ENCODE assay signal across 23 mouse cellular contexts in the genomic region with DNA sequence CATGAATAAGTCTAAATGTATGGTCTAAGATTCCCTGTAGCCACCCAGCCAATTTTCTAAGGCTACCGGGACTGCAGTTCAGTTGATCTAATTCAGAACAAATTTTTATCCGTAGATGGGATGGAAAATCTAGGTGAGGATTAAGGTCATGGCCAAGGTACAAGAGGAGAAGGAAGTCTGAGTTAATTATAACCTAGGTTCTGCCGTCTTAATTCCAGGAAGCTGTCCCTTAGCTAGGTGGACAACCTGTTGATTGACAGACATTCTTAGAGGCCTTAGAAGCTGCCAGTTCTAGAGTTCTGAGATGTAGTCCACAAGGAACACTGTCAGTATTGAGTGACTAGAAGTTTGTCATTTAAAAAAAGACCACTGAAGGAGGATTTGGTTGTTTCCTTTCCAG. TPM values are rescaled to one million over a fixed set of nuclear protein-coding genes. Genes with fewer than 3 reads are reported as not detected.
A peak's percentile ranks its signal among the peaks of the same experiment; 100 is the strongest.
DNase-seq lines count a peak whose midpoint lies in the region; ATAC-seq and TF ChIP-seq lines count a peak whose summit lies in the region.
"Had no signal": no experiment of that assay in that cellular context is flagged by ENCODE, and none has a peak within 500 bp of the region (broad histone marks: within the 10 kb centered on the region; RNA-seq: fewer than 3 reads in every experiment).

No protein-coding gene starts in this region.

- H3K4me2 ChIP-seq in kidney, postnatal 0 days (ENCODE audit: low read length) = no peak overlapping the region
- H3K4me2 ChIP-seq in kidney, embryonic 15.5 days = no peak overlapping the region
- H3K4me2 ChIP-seq: embryonic facial prominence, embryonic 12.5 days; embryonic facial prominence, embryonic 15.5 days; heart, embryonic 11.5 days; hindbrain, embryonic 13.5 days had no signal

- H3K9me3 ChIP-seq in kidney, postnatal 0 days (replicated peaks; ENCODE audit: low read length) = no peaks in the 10 kb centered on the region
- H3K9me3 ChIP-seq in kidney, embryonic 15.5 days (replicated peaks) = no peaks in the 10 kb centered on the region
- no peaks in the 10 kb centered on the region for H3K9me3 ChIP-seq in hindbrain, embryonic 10.5 days
- H3K9me3 ChIP-seq: embryonic facial prominence, embryonic 12.5 days; embryonic facial prominence, embryonic 15.5 days; hindbrain, embryonic 13.5 days had no signal

- H3K27me3 ChIP-seq in kidney, postnatal 0 days (ENCODE audit: insufficient read depth, low read length) = no peaks in the 10 kb centered on the region
- H3K27me3 ChIP-seq in kidney, embryonic 15.5 days = no peaks in the 10 kb centered on the region
- H3K27me3 ChIP-seq in hindbrain, embryonic 10.5 days (ENCODE audit: insufficient read depth, poor library complexity, severe bottlenecking) = no peaks in the 10 kb centered on the region
- H3K27me3 ChIP-seq: embryonic facial prominence, embryonic 12.5 days; embryonic facial prominence, embryonic 15.5 days; hindbrain, embryonic 13.5 days had no signal

- no peak overlapping the region for H3K9ac ChIP-seq in kidney, postnatal 0 days (ENCODE audit: low read depth, low read length)
- H3K9ac ChIP-seq in kidney, embryonic 15.5 days = no peak overlapping the region
- H3K9ac ChIP-seq: embryonic facial prominence, embryonic 12.5 days; embryonic facial prominence, embryonic 15.5 days; forebrain, postnatal 0 days; hindbrain, embryonic 13.5 days had no signal

- H3K4me1 ChIP-seq in kidney, postnatal 0 days (replicated peaks; ENCODE audit: insufficient read depth, low read length) = no peaks in the 10 kb centered on the region
- H3K4me1 ChIP-seq in kidney, embryonic 15.5 days = no peaks in the 10 kb centered on the region
- H3K4me1 ChIP-seq in hindbrain, embryonic 10.5 days (replicated peaks) = 0 out of 2 replicates have a peak, but pooled peaks cover 3% of the 10 kb centered on the region
- H3K4me1 ChIP-seq: embryonic facial prominence, embryonic 12.5 days; embryonic facial prominence, embryonic 15.5 days; hindbrain, embryonic 13.5 days had no signal

- H3K36me3 ChIP-seq in kidney, postnatal 0 days (ENCODE audit: insufficient read depth, low read length) = no peaks in the 10 kb centered on the region
- no peaks in the 10 kb centered on the region for H3K36me3 ChIP-seq in kidney, embryonic 15.5 days
- no peaks in the 10 kb centered on the region for H3K36me3 ChIP-seq in hindbrain, embryonic 10.5 days
- H3K36me3 ChIP-seq: embryonic facial prominence, embryonic 12.5 days; embryonic facial prominence, embryonic 15.5 days; hindbrain, embryonic 13.5 days had no signal

- H3K27ac ChIP-seq in kidney, postnatal 0 days = 0 out of 2 replicates have a peak overlapping the region, but pooled peaks have one; percentile 25
- H3K27ac ChIP-seq in kidney, embryonic 15.5 days = no peak overlapping the region
- H3K27ac ChIP-seq in hindbrain, embryonic 10.5 days = no peak overlapping the region
- H3K27ac ChIP-seq: embryonic facial prominence, embryonic 12.5 days; embryonic facial prominence, embryonic 15.5 days; heart, adult 2 months; hindbrain, embryonic 13.5 days had no signal

- no peak overlapping the region for H3K4me3 ChIP-seq in kidney, postnatal 0 days (replicated peaks; ENCODE audit: low read depth, low read length)
- no peak overlapping the region for H3K4me3 ChIP-seq in kidney, embryonic 15.5 days (replicated peaks)
- no peak overlapping the region for H3K4me3 ChIP-seq in hindbrain, embryonic 10.5 days
- H3K4me3 ChIP-seq: embryonic facial prominence, embryonic 12.5 days; embryonic facial prominence, embryonic 15.5 days; heart, adult 2 months; hindbrain, embryonic 13.5 days had no signal

- DNase-seq in kidney, adult 11 months = peak; percentile 26
- DNase-seq in kidney, postnatal 25 days = no peak
- no peak for DNase-seq in kidney, postnatal 0 days (ENCODE audit: low spot score)
- peak; percentile 23 for DNase-seq in yolk sac, embryonic 10.5 days (ENCODE audit: low spot score)
- no peak for DNase-seq in hindbrain, embryonic 10.5 days (ENCODE audit: low spot score)
- DNase-seq: adrenal gland, adult 2 months; adrenal gland, postnatal 14 days; cerebellum, adult 11 months; cerebellum, adult 2 months; cerebellum, adult 9-11 months; cerebellum, postnatal 25 days; forebrain, postnatal 0 days; gastrocnemius, postnatal 10 days; gastrocnemius, postnatal 36 days; heart, adult 2 months had no signal

- WGBS in kidney, postnatal 0 days = 43% methylated on average over 3 of the region's 3 CpGs
- 62% methylated on average over 3 of the region's 3 CpGs for WGBS in kidney, embryonic 15.5 days
- WGBS in hindbrain, embryonic 10.5 days = 84% methylated on average over 3 of the region's 3 CpGs

- no peak for TF ChIP-seq CTCF in kidney, postnatal 0 days (IDR thresholded peaks at IDR 0.05; ENCODE audit: low read depth)

- ATAC-seq in kidney, postnatal 0 days (replicated peaks; ENCODE audit: low FRiP score, low read depth) = no peak
- ATAC-seq in kidney, embryonic 15.5 days (replicated peaks; ENCODE audit: low FRiP score) = no peak
- ATAC-seq: CD4-positive, CD25-positive, alpha-beta regulatory T cell, adult 4 months; forebrain, embryonic 14.5 days; forebrain, postnatal 0 days; hindbrain, embryonic 16.5 days had no signal

RNA-seq across cellular contexts. Expression of gene Kmt2a, which starts 18.6 kb away (rescaled TPM):
- polyA plus RNA-seq in kidney, postnatal 0 days (2015; fragmentation: Nextera tagmentation; extraction: Ambion mirVana) = 6.6 and 9.5 TPM in 2 replicates
- 14.6 and 16.3 TPM in 2 replicates for polyA plus RNA-seq in kidney, embryonic 15.5 days (2015; fragmentation: Nextera tagmentation; extraction: Ambion mirVana)
- 11.8 and 18.2 TPM in 2 replicates for polyA plus RNA-seq in hindbrain, embryonic 10.5 days (2016; fragmentation: Nextera tagmentation; extraction: Ambion mirVana)

RNA-seq across cellular contexts. Expression of gene Atp5l, which starts 20.8 kb away (rescaled TPM):
- 1,237 and 1,429 TPM in 2 replicates for polyA plus RNA-seq in kidney, postnatal 0 days (2015; fragmentation: Nextera tagmentation; extraction: Ambion mirVana)
- 714 and 843 TPM in 2 replicates for polyA plus RNA-seq in kidney, embryonic 15.5 days (2015; fragmentation: Nextera tagmentation; extraction: Ambion mirVana)
- 599 and 650 TPM in 2 replicates for polyA plus RNA-seq in hindbrain, embryonic 10.5 days (2016; fragmentation: Nextera tagmentation; extraction: Ambion mirVana)

Comparison
In these comparisons a context has a peak if more than half of its experiments do, and no peak if none do; other contexts are left out.
1. DNase-seq: peak in kidney, adult 11 months (single experiment) and yolk sac, embryonic 10.5 days (single experiment); none in kidney, postnatal 25 days (0 of 2), kidney, postnatal 0 days (single experiment) and hindbrain, embryonic 10.5 days (single experiment).